Mouse (Mus musculus): ENCODE measurements around the gene Crot.

DNA sequence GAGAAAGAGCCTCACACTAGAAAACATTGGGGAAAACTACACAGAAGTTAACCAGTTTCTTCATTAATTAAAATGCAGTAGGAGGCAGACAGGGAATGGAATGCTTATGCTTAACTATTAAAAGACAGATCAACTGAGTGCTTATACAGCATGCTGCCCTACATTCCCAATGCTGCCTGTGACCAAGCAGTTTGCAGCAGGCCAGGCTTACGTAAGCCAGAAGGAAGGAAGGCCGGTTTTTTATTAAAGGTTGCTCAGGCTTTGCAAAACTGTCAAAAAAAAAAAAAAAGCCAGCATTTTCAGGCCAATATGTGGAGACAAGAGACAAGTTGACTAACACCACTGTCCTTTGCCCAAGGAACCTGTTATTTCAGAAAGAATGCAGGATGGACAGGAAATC is 26.4 kb downstream of the Crot start:
- no peak for TF ChIP-seq POLR2A (IDR thresholded peaks at IDR 0.05; ENCODE audit: borderline replicate concordance, extremely low read depth, insufficient read depth, insufficient read length, poor library complexity, severe bottlenecking)
- no peak for TF ChIP-seq CTCF (IDR thresholded peaks at IDR 0.05; ENCODE audit: borderline replicate concordance, extremely low read depth, insufficient read depth, insufficient read length)

Measured in brain, embryonic 14.5 days (tissue).